Mouse (Mus musculus): ENCODE measurements around the gene Scarf1.

GRCm38 (mm10) chr11:75521609-75522008 is 8.3 kb downstream of the Scarf1 start:
- TF ChIP-seq CTCF (conservative IDR thresholded peaks at IDR 0.05; ENCODE audit: low read length) (no peak), POU5F1 (IDR thresholded peaks at IDR 0.05; ENCODE audit: borderline replicate concordance, low read length) (no peak)

Data from E14TG2a.4 (cell line).